19 mouse cellular contexts compared by ENCODE assay signal in the genomic region with DNA sequence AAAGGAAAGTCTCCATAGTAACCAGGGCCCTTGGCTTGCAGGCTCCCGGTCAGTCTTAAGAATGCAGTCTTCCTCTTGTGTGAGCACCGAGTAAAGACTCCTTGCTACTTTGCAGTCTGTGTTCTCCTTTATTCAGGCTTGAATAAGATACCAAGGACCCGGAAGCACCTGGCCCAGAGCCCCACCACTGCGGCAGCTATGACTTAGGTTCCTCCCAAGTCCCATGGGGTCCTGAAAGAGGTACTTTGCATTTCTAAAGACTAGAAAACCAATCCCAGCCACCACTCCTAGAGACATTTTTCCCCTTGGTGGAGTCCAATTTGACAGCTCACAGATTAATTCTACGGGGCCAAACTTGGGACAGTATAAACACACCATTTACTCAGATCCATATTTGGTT. TPM values are rescaled to one million over a fixed set of nuclear protein-coding genes. Genes with fewer than 3 reads are reported as not detected.
"Had no signal": no experiment of that assay in that cellular context is flagged by ENCODE, and none has a peak within 500 bp of the region (broad histone marks: within the 10 kb centered on the region; RNA-seq: fewer than 3 reads in every experiment).

No protein-coding gene starts in this region.

- H3K27me3 ChIP-seq: liver, embryonic 15.5 days; lung, embryonic 15.5 days; midbrain, embryonic 13.5 days; neural tube, embryonic 13.5 days; neural tube, embryonic 15.5 days had no signal

- DNase-seq: liver, postnatal 0 days; lung, adult 2 months; lung, postnatal 14 days; lung, postnatal 36 days; right cerebral cortex, postnatal 14 days; spleen, adult 18-20 months; thymus, postnatal 14 days; thymus, postnatal 36 days had no signal

- H3K4me3 ChIP-seq: liver, embryonic 15.5 days; lung, embryonic 15.5 days; megakaryocyte, embryonic 14.5 days; midbrain, embryonic 13.5 days; myocyte; neural tube, embryonic 13.5 days; neural tube, embryonic 15.5 days had no signal

- H3K4me1 ChIP-seq: liver, embryonic 15.5 days; lung, embryonic 15.5 days; midbrain, embryonic 13.5 days; neural tube, embryonic 13.5 days; neural tube, embryonic 15.5 days had no signal

- ATAC-seq: liver, postnatal 0 days; lung, postnatal 0 days; midbrain, embryonic 13.5 days; midbrain, embryonic 16.5 days had no signal

- H3K9me3 ChIP-seq: liver, embryonic 15.5 days; lung, embryonic 15.5 days; midbrain, embryonic 13.5 days; neural tube, embryonic 13.5 days; neural tube, embryonic 15.5 days had no signal

- H3K36me3 ChIP-seq: liver, embryonic 15.5 days; lung, embryonic 15.5 days; midbrain, embryonic 13.5 days; neural tube, embryonic 13.5 days; neural tube, embryonic 15.5 days had no signal

- H3K9ac ChIP-seq: liver, embryonic 15.5 days; liver, postnatal 0 days; lung, embryonic 15.5 days; midbrain, embryonic 13.5 days; neural tube, embryonic 13.5 days; neural tube, embryonic 15.5 days had no signal

- H3K4me2 ChIP-seq: liver, embryonic 15.5 days; lung, embryonic 15.5 days; midbrain, embryonic 11.5 days; midbrain, embryonic 13.5 days; neural tube, embryonic 13.5 days; neural tube, embryonic 15.5 days had no signal

- H3K27ac ChIP-seq: liver, embryonic 15.5 days; lung, embryonic 15.5 days; macrophage; midbrain, embryonic 13.5 days; neural tube, embryonic 13.5 days; neural tube, embryonic 15.5 days had no signal

RNA-seq across cellular contexts. Expression of a gene that starts 51.7 kb away (rescaled TPM):
- polyA plus RNA-seq: macrophage had no signal
